Mouse (Mus musculus): ENCODE measurements around the gene Stard7. TPM values are rescaled to one million over a fixed set of nuclear protein-coding genes. Genes with fewer than 3 reads are reported as not detected.

Stard7 gene
- polyA plus RNA-seq, 1 experiment from 2014 or later, result 53.7 TPM

GRCm38 (mm10) chr2:127323667-127324066 lies 53.6 kb downstream of the Stard7 start:
- WGBS, result 85% methylated on average over 1 of the region's 1 CpGs
- Histone ChIP-seq H3K4me1 (replicated peaks; ENCODE audit: control insufficient read depth, insufficient read depth, low read length) (no peaks in the 10 kb centered on the region), H3K9me3 (ENCODE audit: control insufficient read depth) (no peaks in the 10 kb centered on the region), H3K36me3 (ENCODE audit: control insufficient read depth, insufficient read depth) (no peaks in the 10 kb centered on the region), H3K4me2 (replicated peaks; ENCODE audit: low read depth) (no peak overlapping the region), H3K4me3 (ENCODE audit: low read depth, low read length) (no peak overlapping the region), H3K27ac (ENCODE audit: low read depth, low read length) (no peak overlapping the region), H3K9ac (ENCODE audit: low read depth, low read length) (no peak overlapping the region), H3K27me3 (replicated peaks; ENCODE audit: control insufficient read depth, insufficient read depth, low read length) (no peaks in the 10 kb centered on the region)
- no peak for TF ChIP-seq CTCF (IDR thresholded peaks at IDR 0.05; ENCODE audit: low read depth)
- ATAC-seq, result no peak

DNA sequence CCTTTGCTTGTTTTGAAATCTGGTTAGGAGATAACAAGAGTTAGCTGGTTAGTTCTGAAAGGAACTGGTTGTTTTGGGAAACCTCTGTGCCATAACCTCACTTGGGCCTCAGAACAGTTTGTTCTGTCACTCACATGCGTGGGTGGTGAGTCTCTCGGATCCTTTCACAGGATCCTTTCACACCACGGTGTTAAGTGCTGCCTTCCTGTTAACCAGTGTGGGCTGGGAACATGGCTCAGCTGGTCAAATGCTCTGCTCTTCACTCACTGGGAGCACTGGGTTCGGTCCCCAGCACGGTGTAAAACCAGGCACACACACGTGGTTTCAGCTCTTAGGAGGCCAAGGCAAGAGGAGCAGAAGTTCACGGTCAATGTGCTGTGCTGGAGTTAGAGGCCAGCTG lies 54.4 kb downstream of the Stard7 start:
- no peak for ATAC-seq

GRCm38 (mm10) chr2:127328090-127328851 lies 58.3 kb downstream of the Stard7 start:
- Histone ChIP-seq H3K9ac (ENCODE audit: low read depth, low read length) (no peak overlapping the region), H3K27me3 (replicated peaks; ENCODE audit: control insufficient read depth, insufficient read depth, low read length) (no peaks in the 10 kb centered on the region), H3K4me3 (ENCODE audit: low read depth, low read length) (no peak overlapping the region), H3K36me3 (ENCODE audit: control insufficient read depth, insufficient read depth) (no peaks in the 10 kb centered on the region), H3K4me2 (replicated peaks; ENCODE audit: low read depth) (no peak overlapping the region), H3K9me3 (ENCODE audit: control insufficient read depth) (no peaks in the 10 kb centered on the region), H3K27ac (ENCODE audit: low read depth, low read length) (no peak overlapping the region), H3K4me1 (replicated peaks; ENCODE audit: control insufficient read depth, insufficient read depth, low read length) (no peaks in the 10 kb centered on the region)
- TF ChIP-seq CTCF (IDR thresholded peaks at IDR 0.05; ENCODE audit: low read depth), result no peak
- 58% methylated on average over 12 of the region's 12 CpGs for WGBS
- no peak for ATAC-seq

More for the DNA sequence above, 54.4 kb downstream of the Stard7 start:
- Histone ChIP-seq H3K27me3 (replicated peaks; ENCODE audit: control insufficient read depth, insufficient read depth, low read length) (no peaks in the 10 kb centered on the region), H3K36me3 (ENCODE audit: control insufficient read depth, insufficient read depth) (no peaks in the 10 kb centered on the region), H3K4me1 (replicated peaks; ENCODE audit: control insufficient read depth, insufficient read depth, low read length) (no peaks in the 10 kb centered on the region), H3K4me3 (ENCODE audit: low read depth, low read length) (no peak overlapping the region), H3K9me3 (ENCODE audit: control insufficient read depth) (no peaks in the 10 kb centered on the region), H3K9ac (ENCODE audit: low read depth, low read length) (no peak overlapping the region), H3K27ac (ENCODE audit: low read depth, low read length) (no peak overlapping the region), H3K4me2 (replicated peaks; ENCODE audit: low read depth) (no peak overlapping the region)
- WGBS, result 56% methylated on average over 7 of the region's 7 CpGs
- no peak for TF ChIP-seq CTCF (IDR thresholded peaks at IDR 0.05; ENCODE audit: low read depth)

GRCm38 (mm10) chr2:127332807-127333570 lies 63.0 kb downstream of the Stard7 start:
- 80% methylated on average over 14 of the region's 14 CpGs for WGBS
- ATAC-seq, result no peak

DNA sequence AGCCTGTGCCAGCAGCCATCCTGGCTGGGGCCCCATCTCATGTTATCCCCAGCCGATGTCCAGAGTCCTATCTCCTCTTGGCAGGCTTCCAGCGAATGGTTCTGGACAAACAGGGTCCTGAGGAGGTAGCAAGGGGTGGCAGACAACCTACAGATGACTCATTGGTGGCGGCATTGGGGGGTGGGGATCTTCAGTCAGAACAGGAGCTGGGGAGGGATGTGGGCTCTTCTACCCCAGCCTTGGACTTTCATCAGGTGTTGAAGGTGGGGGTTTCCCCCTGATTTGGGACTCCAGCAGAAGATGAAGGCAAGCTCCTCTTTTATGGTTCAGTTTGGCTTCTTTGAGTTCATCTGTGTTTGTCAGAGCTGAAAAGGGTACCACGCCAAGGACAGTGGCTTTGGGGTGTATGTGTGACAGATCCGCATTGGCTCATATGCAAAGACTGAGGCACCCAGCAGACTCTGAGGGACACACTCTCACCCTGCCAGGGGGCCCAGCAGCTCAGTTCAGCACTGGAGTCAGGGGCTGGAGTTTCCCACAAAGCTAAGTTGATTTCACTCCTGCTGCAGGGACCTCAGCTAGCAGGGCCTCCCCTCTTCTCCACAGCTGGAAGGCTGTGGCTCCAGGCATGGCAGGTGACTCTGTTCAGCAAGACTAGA lies 64.1 kb downstream of the Stard7 start:
- Histone ChIP-seq H3K36me3 (ENCODE audit: control insufficient read depth, insufficient read depth) (no peaks in the 10 kb centered on the region), H3K27ac (ENCODE audit: low read depth, low read length) (no peak overlapping the region), H3K4me1 (replicated peaks; ENCODE audit: control insufficient read depth, insufficient read depth, low read length) (no peaks in the 10 kb centered on the region; the same call in 1 of the 2 replicates), H3K4me3 (ENCODE audit: low read depth, low read length) (no peak overlapping the region), H3K9me3 (ENCODE audit: control insufficient read depth) (no peaks in the 10 kb centered on the region), H3K4me2 (replicated peaks; ENCODE audit: low read depth) (no peak overlapping the region), H3K27me3 (replicated peaks; ENCODE audit: control insufficient read depth, insufficient read depth, low read length) (peaks cover 16% of the 10 kb centered on the region), H3K9ac (ENCODE audit: low read depth, low read length) (no peak overlapping the region)
- TF ChIP-seq CTCF (IDR thresholded peaks at IDR 0.05; ENCODE audit: low read depth), result no peak
- 50% methylated on average over 5 of the region's 5 CpGs for WGBS
- ATAC-seq, result no peak

More at GRCm38 (mm10) chr2:127332807-127333570, 63.0 kb downstream of the Stard7 start:
- Histone ChIP-seq H3K27me3 (replicated peaks; ENCODE audit: control insufficient read depth, insufficient read depth, low read length) (peaks cover 16% of the 10 kb centered on the region), H3K4me2 (replicated peaks; ENCODE audit: low read depth) (no peak overlapping the region), H3K4me3 (ENCODE audit: low read depth, low read length) (no peak overlapping the region), H3K36me3 (ENCODE audit: control insufficient read depth, insufficient read depth) (no peaks in the 10 kb centered on the region), H3K4me1 (replicated peaks; ENCODE audit: control insufficient read depth, insufficient read depth, low read length) (no peaks in the 10 kb centered on the region; the same call in 1 of the 2 replicates), H3K9ac (ENCODE audit: low read depth, low read length) (no peak overlapping the region), H3K27ac (ENCODE audit: low read depth, low read length) (no peak overlapping the region), H3K9me3 (ENCODE audit: control insufficient read depth) (no peaks in the 10 kb centered on the region)
- TF ChIP-seq CTCF (IDR thresholded peaks at IDR 0.05; ENCODE audit: low read depth), result no peak

- 56% methylated on average over 11 of the region's 11 CpGs for WGBS
- Histone ChIP-seq H3K4me1 (replicated peaks; ENCODE audit: control insufficient read depth, insufficient read depth, low read length) (no peaks in the 10 kb centered on the region; the same call in 1 of the 2 replicates), H3K36me3 (ENCODE audit: control insufficient read depth, insufficient read depth) (no peaks in the 10 kb centered on the region), H3K9me3 (ENCODE audit: control insufficient read depth) (no peaks in the 10 kb centered on the region), H3K9ac (ENCODE audit: low read depth, low read length) (no peak overlapping the region), H3K27ac (ENCODE audit: low read depth, low read length) (no peak overlapping the region), H3K27me3 (replicated peaks; ENCODE audit: control insufficient read depth, insufficient read depth, low read length) (peaks cover 16% of the 10 kb centered on the region), H3K4me3 (ENCODE audit: low read depth, low read length) (no peak overlapping the region), H3K4me2 (replicated peaks; ENCODE audit: low read depth) (no peak overlapping the region)
- no peak for TF ChIP-seq CTCF (IDR thresholded peaks at IDR 0.05; ENCODE audit: low read depth)
- no peak for ATAC-seq
Measured at GRCm38 (mm10) chr2:127335078-127335541, 65.1 kb downstream of the Stard7 start.

Measured in intestine, postnatal 0 days (tissue).